Comparison of ENCODE assay signal across 12 mouse cellular contexts in the genomic region with DNA sequence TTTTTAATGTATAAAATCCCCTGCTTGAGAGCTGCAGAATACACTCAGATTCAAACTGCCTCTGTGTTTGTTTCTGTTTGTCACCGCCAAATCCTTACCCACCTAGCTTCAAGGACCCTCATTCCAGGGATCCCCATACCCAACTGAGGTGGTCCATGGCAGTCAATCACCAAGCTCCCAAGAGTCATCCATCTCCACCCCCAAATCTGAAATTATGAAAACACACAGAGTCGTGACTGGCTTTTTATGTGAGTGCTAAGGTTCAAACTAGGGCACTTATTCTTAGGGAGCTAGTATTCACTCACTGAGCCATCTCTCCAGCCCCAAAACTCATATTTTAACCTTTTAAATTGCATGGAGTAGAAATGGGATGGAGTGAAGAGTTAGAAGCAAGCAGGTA. TPM values are rescaled to one million over a fixed set of nuclear protein-coding genes. Genes with fewer than 3 reads are reported as not detected.
"Had no signal": no experiment of that assay in that cellular context is flagged by ENCODE, and none has a peak within 500 bp of the region (broad histone marks: within the 10 kb centered on the region; RNA-seq: fewer than 3 reads in every experiment).

No protein-coding gene starts in this region.

RNA-seq across cellular contexts. Expression of a gene that starts 1.5 kb away (rescaled TPM):
- total RNA-seq: midbrain, postnatal 0 days had no signal

RNA-seq across cellular contexts. Expression of a gene that starts 13.5 kb away (rescaled TPM):
- total RNA-seq: megakaryocyte-erythroid progenitor cell, adult 5-6 weeks; midbrain, postnatal 0 days had no signal
- polyA plus RNA-seq: midbrain, embryonic 11.5 days; midbrain, embryonic 13.5 days; midbrain, embryonic 15.5 days; midbrain, postnatal 0 days; neural tube, embryonic 11.5 days; neural tube, embryonic 13.5 days; neural tube, embryonic 15.5 days had no signal

RNA-seq across cellular contexts. Expression of a gene that starts 19.7 kb away (rescaled TPM):
- total RNA-seq: megakaryocyte, adult 5-6 weeks; monocyte, adult 5-6 weeks had no signal

RNA-seq across cellular contexts. Expression of a gene that starts 24.9 kb away (rescaled TPM):
- total RNA-seq: megakaryocyte-erythroid progenitor cell, adult 5-6 weeks; midbrain, postnatal 0 days had no signal
- polyA plus RNA-seq: liver, postnatal 0 days; midbrain, embryonic 11.5 days; midbrain, embryonic 15.5 days; midbrain, postnatal 0 days; neural tube, embryonic 11.5 days; neural tube, embryonic 13.5 days; neural tube, embryonic 15.5 days; stomach, postnatal 0 days had no signal
